Mouse (Mus musculus) neural tube, embryonic 11.5 days (tissue): ENCODE results near the gene Cldn14. TPM values are rescaled to one million over a fixed set of nuclear protein-coding genes. Genes with fewer than 3 reads are reported as not detected.
"Not testable (repeated sequence)": the region's sequence is repeated elsewhere in the genome, so short reads cannot be mapped to it uniquely, and the experiment has no call there.

Source experiments
- ATAC-seq: fragments of 200-750 bp; cut with Nextera tagmentation; 2 replicates; pipeline ENCODE4 v1.8.0; 2017; ENCODE audit warnings: moderate number of reproducible peaks, mild to moderate bottlenecking, moderate TSS enrichment, moderate library complexity; ENCODE audit not compliant: insufficient read depth, low FRiP score, low TSS enrichment
- DNase-seq: peaks from one replicate; pipeline ENCODE4 v3.0.0-alpha.2; 2015; ENCODE audit warnings: low spot score
- H3K27ac ChIP-seq: fragments of 300-500 bp; sonication (generic); 2 replicates; pipeline ENCODE4 v1.5.1; 2014; ENCODE audit warnings: low read depth, mild to moderate bottlenecking, low read length
- H3K27me3 ChIP-seq: fragments of 300-500 bp; sonication (generic); 2 replicates; pipeline ENCODE4 v1.6.1; 2014; ENCODE audit warnings: mild to moderate bottlenecking, low read length, mixed read lengths; ENCODE audit not compliant: control insufficient read depth, insufficient read depth
- H3K36me3 ChIP-seq: fragments of 300-500 bp; sonication (generic); 2 replicates; pipeline ENCODE4 v1.6.1; 2014; ENCODE audit warnings: mild to moderate bottlenecking, low read length, moderate library complexity, mixed read lengths; ENCODE audit not compliant: control insufficient read depth, insufficient read depth
- H3K4me1 ChIP-seq: fragments of 300-500 bp; sonication (generic); 2 replicates; pipeline ENCODE4 v1.6.1; 2014; ENCODE audit warnings: low read length, mixed read lengths; ENCODE audit not compliant: control insufficient read depth, insufficient read depth
- H3K4me2 ChIP-seq: fragments of 300-500 bp; sonication (generic); 2 replicates; pipeline ENCODE4 v1.6.1; 2014; ENCODE audit warnings: low read depth, mild to moderate bottlenecking, moderate library complexity
- H3K4me3 ChIP-seq: fragments of 300-500 bp; sonication (generic); 2 replicates; pipeline ENCODE4 v1.5.1; 2014; ENCODE audit warnings: low read depth, low read length
- H3K9ac ChIP-seq: fragments of 300-500 bp; sonication (generic); 2 replicates; pipeline ENCODE4 v1.6.1; 2014; ENCODE audit warnings: mild to moderate bottlenecking, low read length
- H3K9me3 ChIP-seq: fragments of 300-500 bp; sonication (generic); 2 replicates; pipeline ENCODE4 v1.6.1; 2016; ENCODE audit warnings: low read length; ENCODE audit not compliant: control insufficient read depth
- WGBS: fragments of 180-500 bp; shearing (Covaris S2); extraction: QIAGEN DNeasy Blood & Tissue Kit; methylation state at CpG from one replicate; pipeline ENCODE4 v1.1.7; 2014; 5-methylcytosine and 5-hydroxymethylcytosine counted together
- polyA plus RNA-seq: library from polyadenylated mRNA; unstranded; fragments of >200 nt; fragmentation: Nextera tagmentation; extraction: Ambion mirVana; gene quantifications from 2 replicates; pipeline ENCODE4 v1.2.1, GENCODE M21; 2014

The Cldn14 gene
- polyA plus RNA-seq, 1 experiment from 2014 or later: 0.52 TPM

- no peaks in the 10 kb centered on the region for H3K36me3 ChIP-seq
- H3K27ac ChIP-seq: no peak overlapping the region
- no peak overlapping the region for H3K4me2 ChIP-seq
- DNase-seq: peak; percentile 60
- H3K9ac ChIP-seq: no peak overlapping the region
- H3K4me3 ChIP-seq: no peak overlapping the region
- no peaks in the 10 kb centered on the region for H3K4me1 ChIP-seq
- H3K9me3 ChIP-seq: no peaks in the 10 kb centered on the region
- 75% methylated on average over 12 of the region's 12 CpGs for WGBS
- H3K27me3 ChIP-seq: 0 out of 2 replicates have a peak, but pooled peaks cover 2% of the 10 kb centered on the region
- no peak for ATAC-seq
Measured at GRCm38 (mm10) chr16:94038272-94038985, 29.8 kb upstream of the Cldn14 start.

- ATAC-seq (no peak), DNase-seq (no peak)
- Histone ChIP-seq H3K9ac (no peak overlapping the region), H3K9me3 (no peaks in the 10 kb centered on the region), H3K4me1 (no peaks in the 10 kb centered on the region), H3K36me3 (no peaks in the 10 kb centered on the region), H3K27ac (no peak overlapping the region), H3K27me3 (0 out of 2 replicates have a peak, but pooled peaks cover 2% of the 10 kb centered on the region), H3K4me3 (no peak overlapping the region), H3K4me2 (no peak overlapping the region)
- WGBS: 93% methylated on average over 7 of the region's 7 CpGs
Measured at GRCm38 (mm10) chr16:94037280-94037679, 28.6 kb upstream of the Cldn14 start.

- DNase-seq (no peak), ATAC-seq (no peak)
- Histone ChIP-seq H3K4me1 (no peaks in the 10 kb centered on the region), H3K36me3 (no peaks in the 10 kb centered on the region), H3K4me3 (no peak overlapping the region), H3K27me3 (no peaks in the 10 kb centered on the region), H3K9ac (no peak overlapping the region), H3K4me2 (no peak overlapping the region), H3K27ac (no peak overlapping the region), H3K9me3 (no peaks in the 10 kb centered on the region)
- WGBS: 77% methylated on average over 9 of the region's 9 CpGs
Measured at GRCm38 (mm10) chr16:94034152-94034551, 25.5 kb upstream of the Cldn14 start.

- Histone ChIP-seq H3K9me3 (no peaks in the 10 kb centered on the region), H3K4me3 (no peak overlapping the region), H3K27ac (no peak overlapping the region), H3K36me3 (no peaks in the 10 kb centered on the region), H3K4me1 (no peaks in the 10 kb centered on the region), H3K4me2 (no peak overlapping the region), H3K9ac (no peak overlapping the region), H3K27me3 (no peaks in the 10 kb centered on the region)
- DNase-seq (no peak), ATAC-seq (no peak)
- 90% methylated on average over 5 of the region's 5 CpGs for WGBS
Measured at GRCm38 (mm10) chr16:94032270-94032669, 23.6 kb upstream of the Cldn14 start.

GRCm38 (mm10) chr16:94023352-94024280 lies 15.0 kb upstream of the Cldn14 start:
- no peak overlapping the region for H3K4me2 ChIP-seq
- H3K4me3 ChIP-seq: no peak overlapping the region
- DNase-seq: no peak
- H3K27ac ChIP-seq: no peak overlapping the region
- H3K36me3 ChIP-seq: no peaks in the 10 kb centered on the region
- WGBS: 77% methylated on average over 28 of the region's 28 CpGs
- H3K9ac ChIP-seq: no peak overlapping the region
- no peaks in the 10 kb centered on the region for H3K4me1 ChIP-seq
- ATAC-seq: no peak
- no peaks in the 10 kb centered on the region for H3K9me3 ChIP-seq
- H3K27me3 ChIP-seq: no peaks in the 10 kb centered on the region

GRCm38 (mm10) chr16:94019725-94020124 lies 11.1 kb upstream of the Cldn14 start:
- H3K36me3 ChIP-seq, H3K27ac ChIP-seq, H3K27me3 ChIP-seq, DNase-seq, H3K4me3 ChIP-seq, H3K4me2 ChIP-seq, H3K4me1 ChIP-seq, H3K9me3 ChIP-seq, H3K9ac ChIP-seq, ATAC-seq: not testable (repeated sequence)
- WGBS: 70% methylated on average over 7 of the region's 8 CpGs

- DNase-seq (no peak), ATAC-seq (no peak)
- WGBS: 78% methylated on average over 4 of the region's 4 CpGs
- Histone ChIP-seq H3K9ac (no peak overlapping the region), H3K36me3 (no peaks in the 10 kb centered on the region), H3K27me3 (no peaks in the 10 kb centered on the region), H3K4me2 (no peak overlapping the region), H3K27ac (no peak overlapping the region), H3K9me3 (no peaks in the 10 kb centered on the region), H3K4me3 (no peak overlapping the region), H3K4me1 (no peaks in the 10 kb centered on the region)
Measured at GRCm38 (mm10) chr16:94017953-94018352, 9.3 kb upstream of the Cldn14 start.

- Histone ChIP-seq H3K27me3 (no peaks in the 10 kb centered on the region), H3K4me3 (no peak overlapping the region), H3K9me3 (no peaks in the 10 kb centered on the region), H3K36me3 (no peaks in the 10 kb centered on the region), H3K27ac (no peak overlapping the region), H3K9ac (no peak overlapping the region), H3K4me1 (no peaks in the 10 kb centered on the region), H3K4me2 (no peak overlapping the region)
- DNase-seq (no peak), ATAC-seq (no peak)
- 80% methylated on average over 5 of the region's 5 CpGs for WGBS
Measured at GRCm38 (mm10) chr16:94014489-94015096, 6.0 kb upstream of the Cldn14 start.
